8 mouse cellular contexts compared by ENCODE assay signal in the genomic region with DNA sequence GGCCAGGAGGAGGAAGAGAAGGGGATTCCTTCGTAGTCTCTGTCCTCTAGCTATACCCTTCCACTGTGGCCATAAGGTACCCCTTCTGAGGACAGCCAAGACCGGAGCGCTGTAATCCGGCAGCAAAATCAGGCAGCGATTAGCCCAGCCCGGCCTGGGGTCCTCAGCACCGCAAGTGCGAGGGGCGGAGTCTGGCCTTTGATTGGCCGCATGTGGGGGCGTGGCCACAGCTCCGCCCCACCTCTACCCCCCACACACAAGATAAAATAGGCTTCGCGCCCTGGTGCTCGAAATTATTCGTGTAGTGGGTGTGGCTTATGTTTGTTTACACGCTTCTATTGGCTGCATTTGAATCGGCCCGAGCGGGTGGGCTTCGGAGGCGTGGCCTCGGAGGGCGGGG. TPM values are rescaled to one million over a fixed set of nuclear protein-coding genes. Genes with fewer than 3 reads are reported as not detected.
DNase-seq lines count a peak whose midpoint lies in the region; ATAC-seq and TF ChIP-seq lines count a peak whose summit lies in the region.

No protein-coding gene starts in this region.

- H3K9me3 ChIP-seq in hindbrain, postnatal 0 days (ENCODE audit: low read length): no peaks in the 10 kb centered on the region

- peak overlapping the region; percentile 78 for H3K4me3 ChIP-seq in gastrocnemius, adult 2 months
- peak overlapping the region; percentile 43 for H3K4me3 ChIP-seq in hindbrain, postnatal 0 days (ENCODE audit: low read length)
- H3K4me3 ChIP-seq in left cerebral cortex, adult 2 months: peak overlapping the region; percentile 51
- H3K4me3 ChIP-seq in macrophage (ENCODE audit: inconsistent target): peak overlapping the region; percentile 60

- peak overlapping the region; percentile 95 for H3K27ac ChIP-seq in gastrocnemius, adult 2 months
- H3K27ac ChIP-seq in hindbrain, postnatal 0 days: peak overlapping the region; percentile 81
- H3K27ac ChIP-seq in left cerebral cortex, adult 2 months: peak overlapping the region; percentile 48
- H3K27ac ChIP-seq in macrophage: peak overlapping the region; percentile 95

- peaks cover 35% of the 10 kb centered on the region for H3K79me2 ChIP-seq in macrophage (ENCODE audit: inconsistent target)

- no peaks in the 10 kb centered on the region for H3K27me3 ChIP-seq in hindbrain, postnatal 0 days (ENCODE audit: insufficient read depth, low read length)

- 0% methylated on average over 24 of the region's 24 CpGs for WGBS in hindbrain, postnatal 0 days
- 0% methylated on average over 23 of the region's 24 CpGs for WGBS in macrophage (ENCODE audit: missing documents)

- H3K36me3 ChIP-seq in hindbrain, postnatal 0 days (ENCODE audit: insufficient read depth, low read length): no peaks in the 10 kb centered on the region
- no peaks in the 10 kb centered on the region for H3K36me3 ChIP-seq in macrophage (ENCODE audit: inconsistent target)

- DNase-seq in gastrocnemius, adult 2 months: peak; percentile 97
- DNase-seq in hindbrain, postnatal 0 days (ENCODE audit: low spot score): peak; percentile 99
- DNase-seq in left cerebral cortex, adult 2 months (ENCODE audit: extremely low spot score in 1 of 2, low spot score in 2 of 2): peak; percentile 82 to 90
- DNase-seq in retina, postnatal 7 days (ENCODE audit: low read depth, low spot score): peak; percentile 88
- DNase-seq in urinary bladder, adult 18-20 months (ENCODE audit: low spot score in 2 of 2): peak; percentile 82 to 93

- H3K4me2 ChIP-seq in hindbrain, postnatal 0 days (ENCODE audit: low read depth, low read length): peak overlapping the region; percentile 83

- no peak for TF ChIP-seq CTCF in gastrocnemius, adult 2 months (IDR thresholded peaks at IDR 0.05)
- TF ChIP-seq CTCF in hindbrain, postnatal 0 days (IDR thresholded peaks at IDR 0.05; ENCODE audit: low read depth): 0 out of 2 replicates have a peak, but pooled peaks have one; percentile 5
- TF ChIP-seq CTCF in left cerebral cortex, adult 2 months (IDR thresholded peaks at IDR 0.05): no peak

- H3K9ac ChIP-seq in hindbrain, postnatal 0 days (replicated peaks; ENCODE audit: low read length): peak overlapping the region; percentile 46

- intact Hi-C loops in gastrocnemius, adult 2 months (cut with DNase I): loop anchor here (1.0 to 5.0 kb wide), 2 partner anchors 69 to 130 kb away; a partner anchor contains a TSS
- intact Hi-C loops in left cerebral cortex, adult 2 months (cut with DNase I): loop anchor here (1.0 kb wide), 1 partner anchor 69 kb away; no protein-coding TSS in a partner anchor

- peak; percentile 40 for ATAC-seq in activated CD4-positive, CD25-positive, alpha-beta regulatory T cell, adult 4 months
- ATAC-seq in common myeloid progenitor, adult 5-6 weeks (replicated peaks; ENCODE audit: low read depth, poor library complexity, severe bottlenecking): peak; percentile 65
- ATAC-seq in hindbrain, postnatal 0 days: peak; percentile 90

- H3K4me1 ChIP-seq in hindbrain, postnatal 0 days (ENCODE audit: insufficient read depth, low read length): peaks cover 6% of the 10 kb centered on the region; the same call in 1 of the 2 replicates

RNA-seq across cellular contexts. Expression of a gene that starts 5.0 kb away (rescaled TPM):
- polyA plus RNA-seq in activated CD4-positive, CD25-positive, alpha-beta regulatory T cell, adult 4 months (2017; shearing (Covaris generic)): 1 to 10 TPM; 3.7 TPM
- 1.2 and 2.5 TPM in 2 replicates for total RNA-seq in common myeloid progenitor, adult 5-6 weeks (2017)
- 1 to 10 TPM; 6.8 to 7.1 TPM for total RNA-seq in gastrocnemius, adult 2 months (2021)
- total RNA-seq in hindbrain, postnatal 0 days (2014; rRNA removed): 6.2 and 8.5 TPM in 2 replicates
- polyA plus RNA-seq in hindbrain, postnatal 0 days (2015; fragmentation: Nextera tagmentation; extraction: Ambion mirVana): 3.4 and 3.8 TPM in 2 replicates
- 10 to 100 TPM; 14.5 to 15.4 TPM for total RNA-seq in left cerebral cortex, adult 2 months (2021)
- 10 to 100 TPM in 21 of 26 experiments, 1 to 10 TPM in 5; 2.6 to 51.8 (median 35.5) TPM for total RNA-seq in macrophage (2018; cell fraction: chromatin; rRNA removed)
- total RNA-seq in macrophage (2018; cell fraction: cytosol; rRNA removed): 10 to 100 TPM in 19 of 26 experiments, 1 to 10 TPM in 7; 1.7 to 15.8 (median 12.4) TPM
- total RNA-seq in macrophage (2018; cell fraction: nucleus; rRNA removed): 10 to 100 TPM in 18 of 26 experiments, 1 to 10 TPM in 8; 2.2 to 36.7 (median 24.6) TPM
- 4.9 to 8.7 TPM (median 8.4 TPM) in 3 replicates for polyA plus RNA-seq in macrophage (2018)

RNA-seq across cellular contexts. Expression of a gene that starts 8.9 kb away (rescaled TPM):
- polyA plus RNA-seq in activated CD4-positive, CD25-positive, alpha-beta regulatory T cell, adult 4 months (2017; shearing (Covaris generic)): under 1 TPM in 1 of 2 experiments, not detected in 1; 0.11 TPM
- not detected in 2 replicates for total RNA-seq in common myeloid progenitor, adult 5-6 weeks (2017)
- total RNA-seq in gastrocnemius, adult 2 months (2021): not detected
- total RNA-seq in hindbrain, postnatal 0 days (2014; rRNA removed): 0.31 and 0.72 TPM in 2 replicates
- polyA plus RNA-seq in hindbrain, postnatal 0 days (2015; fragmentation: Nextera tagmentation; extraction: Ambion mirVana): 0.15 and 0.24 TPM in 2 replicates
- total RNA-seq in left cerebral cortex, adult 2 months (2021): under 1 TPM; 0.77 to 0.97 TPM
- 1 to 10 TPM in 17 of 26 experiments, under 1 TPM in 9; 0.62 to 2.3 (median 1.2) TPM for total RNA-seq in macrophage (2018; cell fraction: chromatin; rRNA removed)
- under 1 TPM in 13 of 26 experiments, not detected in 13; under 0.01 to 0.15 (median 0.04) TPM for total RNA-seq in macrophage (2018; cell fraction: cytosol; rRNA removed)
- total RNA-seq in macrophage (2018; cell fraction: nucleus; rRNA removed): under 1 TPM; 0.14 to 0.68 (median 0.39) TPM
- not detected in 3 replicates for polyA plus RNA-seq in macrophage (2018)

RNA-seq across cellular contexts. Expression of a gene that starts 45.6 kb away (rescaled TPM):
- 100 to 1,000 TPM; 162 to 259 TPM for polyA plus RNA-seq in activated CD4-positive, CD25-positive, alpha-beta regulatory T cell, adult 4 months (2017; shearing (Covaris generic))
- 61.1 and 65.9 TPM in 2 replicates for total RNA-seq in common myeloid progenitor, adult 5-6 weeks (2017)
- total RNA-seq in gastrocnemius, adult 2 months (2021): 100 to 1,000 TPM in 1 of 2 experiments, 10 to 100 TPM in 1; 99.2 to 113 TPM
- total RNA-seq in hindbrain, postnatal 0 days (2014; rRNA removed): 413 and 441 TPM in 2 replicates
- 253 and 256 TPM in 2 replicates for polyA plus RNA-seq in hindbrain, postnatal 0 days (2015; fragmentation: Nextera tagmentation; extraction: Ambion mirVana)
- total RNA-seq in left cerebral cortex, adult 2 months (2021): 100 to 1,000 TPM; 269 to 280 TPM
- 100 to 1,000 TPM; 135 to 409 (median 299) TPM for total RNA-seq in macrophage (2018; cell fraction: chromatin; rRNA removed)
- 100 to 1,000 TPM in 9 of 26 experiments, 10 to 100 TPM in 17; 75.7 to 115 (median 97.2) TPM for total RNA-seq in macrophage (2018; cell fraction: cytosol; rRNA removed)
- total RNA-seq in macrophage (2018; cell fraction: nucleus; rRNA removed): 100 to 1,000 TPM; 110 to 386 (median 202) TPM
- polyA plus RNA-seq in macrophage (2018): 85.4 to 112 TPM (median 98.6 TPM) in 3 replicates

Comparison
In these comparisons a context has a peak if more than half of its experiments do, and no peak if none do; other contexts are left out.
1. Peak in every context shown above with its lines: DNase-seq, ATAC-seq, H3K4me3 ChIP-seq and H3K27ac ChIP-seq.
2. ATAC-seq: peak in every context shown above with its lines; median percentile 90 in hindbrain, postnatal 0 days; 65 in common myeloid progenitor, adult 5-6 weeks; 40 in activated CD4-positive, CD25-positive, alpha-beta regulatory T cell, adult 4 months.